Mouse (Mus musculus): Measurements from ENCODE around the gene Acoxl.

GRCm38 (mm10) chr2:128067596-128067995 is 228.9 kb downstream of the Acoxl start:
- no peak for TF ChIP-seq GATA1 (IDR thresholded peaks at IDR 0.05; ENCODE audit: borderline replicate concordance, low read length)
- no peak for TF ChIP-seq FLI1 (IDR thresholded peaks at IDR 0.05; ENCODE audit: low read length)

Measured in megakaryocyte, embryonic 14.5 days (primary cell).